Mouse (Mus musculus) layer of hippocampus, postnatal 10 days (tissue): Measurements from ENCODE around the gene Ptprj. TPM values are rescaled to one million over a fixed set of nuclear protein-coding genes. Genes with fewer than 3 reads are reported as not detected.
A peak's percentile ranks its signal among the peaks of the same experiment; 100 is the strongest.

Experiments used
- DNase-seq, 2 experiments: peaks; one replicate each; pipeline ENCODE4 v3.0.0; 2021; ENCODE audit warnings: low spot score in 2 of 2
- long read RNA-seq: library from polyadenylated mRNA; stranded (forward); transcript quantifications from one replicate; pipeline ENCODE4 v2.0.0, GENCODE M21; 2023
- total RNA-seq, 2 experiments: library from RNA; stranded (reverse); gene quantifications; 2 replicates each; pipeline ENCODE4 v1.2.3; 2021

Gene Ptprj
- total RNA-seq, result 10 to 100 TPM; 67.7 to 73.0 TPM
- long read RNA-seq, partial matches to known transcripts, result 3 of 17 reads
- long read RNA-seq, other reads (novel, unspliced or antisense), result 14 of 17 reads

- DNase-seq, result peak; percentile 68 to 76
These were observed at the start of gene Ptprj for GRCm38 (mm10) chr2:90580236-90581005. Gene Ptprj, minus strand, starts transcription at chr2:90580647.

GRCm38 (mm10) chr2:90629552-90629951, 49.1 kb upstream of the Ptprj start:
- no peak for DNase-seq

- DNase-seq, result no peak
These were observed 47.8 kb upstream of the Ptprj start for GRCm38 (mm10) chr2:90628261-90628660.

- peak; percentile 69 to 77 for DNase-seq
These were observed 44.5 kb upstream of the Ptprj start for GRCm38 (mm10) chr2:90624920-90625319.

- DNase-seq, result no peak
These were observed 43.9 kb upstream of the Ptprj start for GRCm38 (mm10) chr2:90624339-90624738.

- DNase-seq, result no peak
These were observed 40.4 kb upstream of the Ptprj start for GRCm38 (mm10) chr2:90620815-90621214.

- DNase-seq, result no peak
These were observed 39.2 kb upstream of the Ptprj start for GRCm38 (mm10) chr2:90619648-90620047.

GRCm38 (mm10) chr2:90614651-90615171, 34.3 kb upstream of the Ptprj start:
- DNase-seq, result no peak

- DNase-seq, result no peak
These were observed 33.1 kb upstream of the Ptprj start for GRCm38 (mm10) chr2:90613591-90613990.

- DNase-seq, result no peak
These were observed 32.6 kb upstream of the Ptprj start for GRCm38 (mm10) chr2:90613006-90613405.

GRCm38 (mm10) chr2:90611959-90612571, 31.6 kb upstream of the Ptprj start:
- no peak for DNase-seq

GRCm38 (mm10) chr2:90601056-90601455, 20.6 kb upstream of the Ptprj start:
- no peak for DNase-seq

- DNase-seq, result no peak
These were observed 7.7 kb upstream of the Ptprj start for GRCm38 (mm10) chr2:90588141-90588540.

GRCm38 (mm10) chr2:90584506-90584905, 4.1 kb upstream of the Ptprj start:
- DNase-seq, result no peak

GRCm38 (mm10) chr2:90583628-90584131, 3.2 kb upstream of the Ptprj start:
- no peak for DNase-seq

- DNase-seq, result no peak
These were observed 2.4 kb upstream of the Ptprj start for GRCm38 (mm10) chr2:90582814-90583213.

- no peak for DNase-seq
These were observed 1.9 kb upstream of the Ptprj start for GRCm38 (mm10) chr2:90582311-90582710.

- no peak for DNase-seq
These were observed 1.3 kb upstream of the Ptprj start for GRCm38 (mm10) chr2:90581796-90582125.

- no peak for DNase-seq
These were observed 754 bp upstream of the Ptprj start for GRCm38 (mm10) chr2:90581006-90581795.

GRCm38 (mm10) chr2:90579728-90580235, 665 bp downstream of the Ptprj start:
- peak; percentile 64 to 71 for DNase-seq

GRCm38 (mm10) chr2:90579038-90579727, 1.3 kb downstream of the Ptprj start:
- DNase-seq, result no peak
